Mouse (Mus musculus): Measurements from ENCODE around the gene Cd2bp2. TPM values are rescaled to one million over a fixed set of nuclear protein-coding genes. Genes with fewer than 3 reads are reported as not detected.

Cd2bp2 gene
- polyA plus RNA-seq, 1 experiment: 67.2 TPM

GRCm38 (mm10) chr7:127233765-127234164 is 37.9 kb upstream of the Cd2bp2 start:
- Histone ChIP-seq H3K27ac (ENCODE audit: control insufficient read depth, insufficient read depth, low read length) (no peak overlapping the region), H3K4me3 (ENCODE audit: control insufficient read depth, insufficient read depth, low read length) (peak overlapping the region; percentile 71; the same call in 1 of the 2 replicates), H3K27me3 (ENCODE audit: control insufficient read depth, insufficient read depth, low read length) (no peaks in the 10 kb centered on the region), H3K36me3 (ENCODE audit: control insufficient read depth, insufficient read depth, low read length) (peaks cover 25% of the 10 kb centered on the region), H3K4me1 (replicated peaks; ENCODE audit: control insufficient read depth, insufficient read depth, low read length) (peaks cover 28% of the 10 kb centered on the region)
- TF ChIP-seq POLR2A (IDR thresholded peaks at IDR 0.05; ENCODE audit: control insufficient read depth, extremely low read depth, insufficient read depth, low read length, poor library complexity): no peak
- TF ChIP-seq CTCF (IDR thresholded peaks at IDR 0.05; ENCODE audit: borderline replicate concordance, control insufficient read depth, extremely low read depth, insufficient read depth, low read length, poor library complexity): no peak
- WGBS: 2% methylated on average over 9 of the region's 9 CpGs
- DNase-seq: no peak

GRCm38 (mm10) chr7:127233368-127233749 is 37.5 kb upstream of the Cd2bp2 start:
- Histone ChIP-seq H3K4me3 (ENCODE audit: control insufficient read depth, insufficient read depth, low read length) (peak overlapping the region; percentile 71), H3K27me3 (ENCODE audit: control insufficient read depth, insufficient read depth, low read length) (no peaks in the 10 kb centered on the region), H3K27ac (ENCODE audit: control insufficient read depth, insufficient read depth, low read length) (no peak overlapping the region), H3K4me1 (replicated peaks; ENCODE audit: control insufficient read depth, insufficient read depth, low read length) (peaks cover 28% of the 10 kb centered on the region), H3K36me3 (ENCODE audit: control insufficient read depth, insufficient read depth, low read length) (peaks cover 25% of the 10 kb centered on the region)
- DNase-seq: peak; percentile 48
- WGBS: under 1% methylated on average over 27 of the region's 27 CpGs
- TF ChIP-seq POLR2A (IDR thresholded peaks at IDR 0.05; ENCODE audit: control insufficient read depth, extremely low read depth, insufficient read depth, low read length, poor library complexity) (no peak), CTCF (IDR thresholded peaks at IDR 0.05; ENCODE audit: borderline replicate concordance, control insufficient read depth, extremely low read depth, insufficient read depth, low read length, poor library complexity) (no peak)

GRCm38 (mm10) chr7:127232622-127233367 is 36.9 kb upstream of the Cd2bp2 start, which contains the start of the genes Zfp553 and Sept1:
Gene Zfp553, plus strand, starts transcription at chr7:127233061.
Gene Sept1, minus strand, starts transcription at chr7:127233130.
- H3K27ac ChIP-seq (ENCODE audit: control insufficient read depth, insufficient read depth, low read length): peak within 1 kb of the TSS; percentile 93
- peaks cover 28% of the 10 kb centered on the region for H3K4me1 ChIP-seq (replicated peaks; ENCODE audit: control insufficient read depth, insufficient read depth, low read length)
- under 1% methylated on average over 64 of the region's 64 CpGs for WGBS
- DNase-seq: peak; percentile 85
- H3K27me3 ChIP-seq (ENCODE audit: control insufficient read depth, insufficient read depth, low read length): no peaks in the 10 kb centered on the region
- H3K4me3 ChIP-seq (ENCODE audit: control insufficient read depth, insufficient read depth, low read length): peak within 1 kb of the TSS; percentile 71
- peaks cover 25% of the 10 kb centered on the region for H3K36me3 ChIP-seq (ENCODE audit: control insufficient read depth, insufficient read depth, low read length)
- TF ChIP-seq CTCF (IDR thresholded peaks at IDR 0.05; ENCODE audit: borderline replicate concordance, control insufficient read depth, extremely low read depth, insufficient read depth, low read length, poor library complexity) (peak; percentile 56; the same call in 1 of the 2 replicates), POLR2A (IDR thresholded peaks at IDR 0.05; ENCODE audit: control insufficient read depth, extremely low read depth, insufficient read depth, low read length, poor library complexity) (peak; percentile 93)

GRCm38 (mm10) chr7:127231826-127232621 is 36.2 kb upstream of the Cd2bp2 start:
- no peak for TF ChIP-seq CTCF (IDR thresholded peaks at IDR 0.05; ENCODE audit: borderline replicate concordance, control insufficient read depth, extremely low read depth, insufficient read depth, low read length, poor library complexity)
- Histone ChIP-seq H3K27ac (ENCODE audit: control insufficient read depth, insufficient read depth, low read length) (peak overlapping the region; percentile 93), H3K4me1 (replicated peaks; ENCODE audit: control insufficient read depth, insufficient read depth, low read length) (peaks cover 28% of the 10 kb centered on the region), H3K36me3 (ENCODE audit: control insufficient read depth, insufficient read depth, low read length) (peaks cover 21% of the 10 kb centered on the region), H3K4me3 (ENCODE audit: control insufficient read depth, insufficient read depth, low read length) (peak overlapping the region; percentile 71), H3K27me3 (ENCODE audit: control insufficient read depth, insufficient read depth, low read length) (no peaks in the 10 kb centered on the region)
- WGBS: 2% methylated on average over 20 of the region's 20 CpGs
- no peak for DNase-seq

- no peak for DNase-seq
- TF ChIP-seq CTCF (IDR thresholded peaks at IDR 0.05; ENCODE audit: borderline replicate concordance, control insufficient read depth, extremely low read depth, insufficient read depth, low read length, poor library complexity) (no peak), POLR2A (IDR thresholded peaks at IDR 0.05; ENCODE audit: control insufficient read depth, extremely low read depth, insufficient read depth, low read length, poor library complexity) (no peak)
- H3K27me3 ChIP-seq (ENCODE audit: control insufficient read depth, insufficient read depth, low read length): no peaks in the 10 kb centered on the region
- H3K36me3 ChIP-seq (ENCODE audit: control insufficient read depth, insufficient read depth, low read length): peaks cover 14% of the 10 kb centered on the region
- peaks cover 28% of the 10 kb centered on the region for H3K4me1 ChIP-seq (replicated peaks; ENCODE audit: control insufficient read depth, insufficient read depth, low read length)
- H3K27ac ChIP-seq (ENCODE audit: control insufficient read depth, insufficient read depth, low read length): no peak overlapping the region
- no peak overlapping the region; the same call in 1 of the 2 replicates for H3K4me3 ChIP-seq (ENCODE audit: control insufficient read depth, insufficient read depth, low read length)
- WGBS: 19% methylated on average over 3 of the region's 3 CpGs
Measured at GRCm38 (mm10) chr7:127231376-127231775, 35.5 kb upstream of the Cd2bp2 start.

GRCm38 (mm10) chr7:127228615-127229303 is 32.9 kb upstream of the Cd2bp2 start:
- TF ChIP-seq POLR2A (IDR thresholded peaks at IDR 0.05; ENCODE audit: control insufficient read depth, extremely low read depth, insufficient read depth, low read length, poor library complexity): no peak
- no peak for TF ChIP-seq CTCF (IDR thresholded peaks at IDR 0.05; ENCODE audit: borderline replicate concordance, control insufficient read depth, extremely low read depth, insufficient read depth, low read length, poor library complexity)
- peak; percentile 90 for DNase-seq
- Histone ChIP-seq H3K4me1 (replicated peaks; ENCODE audit: control insufficient read depth, insufficient read depth, low read length) (peaks cover 24% of the 10 kb centered on the region), H3K4me3 (ENCODE audit: control insufficient read depth, insufficient read depth, low read length) (no peak overlapping the region), H3K36me3 (ENCODE audit: control insufficient read depth, insufficient read depth, low read length) (0 out of 2 replicates have a peak, but pooled peaks cover 5% of the 10 kb centered on the region), H3K27me3 (ENCODE audit: control insufficient read depth, insufficient read depth, low read length) (no peaks in the 10 kb centered on the region), H3K27ac (ENCODE audit: control insufficient read depth, insufficient read depth, low read length) (peak overlapping the region; percentile 70)
- WGBS: 51% methylated on average over 4 of the region's 4 CpGs

All from thymus, adult 2 months (tissue).